Mouse (Mus musculus): ENCODE measurements around the gene Sectm1b. TPM values are rescaled to one million over a fixed set of nuclear protein-coding genes. Genes with fewer than 3 reads are reported as not detected.

Sectm1b gene
- polyA plus RNA-seq, 1 experiment from 2014 or later = not detected

DNA sequence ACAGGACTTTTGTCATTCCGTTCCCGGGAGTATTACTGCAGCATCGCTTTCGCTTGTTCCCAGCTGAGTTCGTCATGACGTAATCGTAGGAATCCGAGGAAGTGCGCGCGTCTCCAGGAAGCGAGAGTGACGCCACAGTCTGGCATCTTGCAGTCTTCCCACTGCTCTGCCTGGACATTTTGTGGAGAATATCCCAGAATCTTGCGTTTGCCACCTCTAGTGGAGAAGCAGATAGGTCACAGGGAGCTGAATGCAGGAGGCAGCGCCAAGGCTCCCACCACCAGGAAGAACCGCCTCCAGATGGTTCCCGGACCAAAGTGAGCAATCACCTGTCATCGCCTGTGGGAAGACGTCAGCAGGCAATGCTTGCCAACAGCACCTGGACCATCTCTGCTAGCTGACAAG is 48.5 kb downstream of the Sectm1b start:
- no peaks in the 10 kb centered on the region for H3K36me3 ChIP-seq

GRCm38 (mm10) chr11:121013656-121014055 is 49.7 kb downstream of the Sectm1b start:
- Histone ChIP-seq H3K27me3 (peaks cover 4% of the 10 kb centered on the region; the same call in 1 of the 2 replicates), H3K9me3 (no peaks in the 10 kb centered on the region), H3K9ac (replicated peaks) (no peak overlapping the region), H3K4me3 (no peak overlapping the region), H3K36me3 (no peaks in the 10 kb centered on the region), H3K4me2 (replicated peaks) (no peak overlapping the region), H3K4me1 (no peaks in the 10 kb centered on the region), H3K27ac (replicated peaks) (no peak overlapping the region)
- ATAC-seq (ENCODE audit: low FRiP score, low read depth) = no peak
- 87% methylated on average over 7 of the region's 7 CpGs for WGBS

More for the DNA sequence above, 48.5 kb downstream of the Sectm1b start:
- 65% methylated on average over 19 of the region's 19 CpGs for WGBS
- H3K27me3 ChIP-seq = peaks cover 4% of the 10 kb centered on the region; the same call in 1 of the 2 replicates
- no peak overlapping the region for H3K27ac ChIP-seq (replicated peaks)
- no peaks in the 10 kb centered on the region for H3K4me1 ChIP-seq
- H3K4me2 ChIP-seq (replicated peaks) = peak overlapping the region; percentile 32; the same call in 1 of the 2 replicates
- H3K9me3 ChIP-seq = no peaks in the 10 kb centered on the region
- H3K9ac ChIP-seq (replicated peaks) = no peak overlapping the region
- no peak overlapping the region for H3K4me3 ChIP-seq
- ATAC-seq (ENCODE audit: low FRiP score, low read depth) = no peak

DNA sequence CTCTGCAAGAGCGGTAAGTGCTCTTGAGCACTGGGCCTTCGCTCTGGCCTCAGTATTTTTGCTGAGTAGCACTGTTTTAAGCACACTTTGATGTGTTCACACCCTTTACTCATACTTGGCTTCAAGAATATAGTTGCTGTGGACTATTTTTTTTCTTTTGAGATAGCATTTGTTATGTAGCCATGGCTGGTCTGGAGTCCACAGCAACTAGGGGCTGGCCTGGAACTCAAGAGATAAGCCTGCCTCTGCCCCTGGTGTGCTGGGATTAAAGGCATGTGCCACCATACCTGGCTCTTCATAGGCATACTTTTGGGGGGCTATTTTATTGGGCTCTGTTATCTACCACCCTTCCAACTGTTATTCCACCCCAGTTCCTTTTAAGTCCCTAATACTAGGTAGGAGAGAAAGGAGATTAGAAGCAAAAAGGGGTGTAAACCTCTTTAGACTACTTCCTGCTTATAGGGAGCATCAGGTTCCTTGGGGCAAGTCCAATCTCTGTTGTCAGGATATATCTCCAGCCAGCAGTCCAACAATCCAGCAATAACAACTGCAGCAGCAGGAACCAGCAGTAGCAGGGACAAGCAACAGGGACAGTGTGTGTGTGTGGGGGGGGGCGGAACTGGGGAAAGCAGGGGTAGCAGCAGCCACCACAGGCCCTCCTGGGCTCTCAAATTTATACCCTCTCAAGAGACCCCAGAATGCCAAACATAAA is 53.2 kb downstream of the Sectm1b start:
- Histone ChIP-seq H3K36me3 (no peaks in the 10 kb centered on the region), H3K9me3 (no peaks in the 10 kb centered on the region), H3K27me3 (0 out of 2 replicates have a peak, but pooled peaks cover 4% of the 10 kb centered on the region), H3K4me1 (no peaks in the 10 kb centered on the region), H3K4me3 (no peak overlapping the region), H3K27ac (replicated peaks) (no peak overlapping the region), H3K4me2 (replicated peaks) (no peak overlapping the region), H3K9ac (replicated peaks) (no peak overlapping the region)
- no peak for ATAC-seq (ENCODE audit: low FRiP score, low read depth)
- 88% methylated on average over 3 of the region's 3 CpGs for WGBS

DNA sequence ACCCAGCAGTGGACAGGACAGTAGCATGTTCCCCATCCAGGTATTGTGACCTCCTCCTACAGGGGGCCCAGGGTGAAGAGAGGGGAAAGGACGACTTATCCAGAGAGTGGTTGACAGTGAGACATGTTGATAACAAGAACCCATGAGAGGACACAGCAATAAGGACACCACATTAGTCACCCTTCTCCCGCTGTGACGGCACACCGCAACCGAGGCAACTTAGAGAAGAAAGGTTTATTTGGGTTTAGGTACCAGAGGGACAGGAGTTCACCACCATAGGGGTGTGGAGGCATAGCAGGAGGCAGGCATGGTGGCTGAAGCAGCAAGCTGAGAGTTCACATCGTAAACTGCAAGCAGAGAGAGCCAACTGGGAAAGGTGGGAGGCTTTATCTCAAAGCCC is 57.2 kb downstream of the Sectm1b start:
- Histone ChIP-seq H3K4me3 (no peak overlapping the region), H3K27ac (replicated peaks) (no peak overlapping the region), H3K4me2 (replicated peaks) (no peak overlapping the region), H3K36me3 (no peaks in the 10 kb centered on the region), H3K4me1 (0 out of 2 replicates have a peak, but pooled peaks cover 3% of the 10 kb centered on the region), H3K9ac (replicated peaks) (no peak overlapping the region), H3K9me3 (no peaks in the 10 kb centered on the region), H3K27me3 (no peaks in the 10 kb centered on the region)
- 80% methylated on average over 6 of the region's 6 CpGs for WGBS
- no peak for ATAC-seq (ENCODE audit: low FRiP score, low read depth)

DNA sequence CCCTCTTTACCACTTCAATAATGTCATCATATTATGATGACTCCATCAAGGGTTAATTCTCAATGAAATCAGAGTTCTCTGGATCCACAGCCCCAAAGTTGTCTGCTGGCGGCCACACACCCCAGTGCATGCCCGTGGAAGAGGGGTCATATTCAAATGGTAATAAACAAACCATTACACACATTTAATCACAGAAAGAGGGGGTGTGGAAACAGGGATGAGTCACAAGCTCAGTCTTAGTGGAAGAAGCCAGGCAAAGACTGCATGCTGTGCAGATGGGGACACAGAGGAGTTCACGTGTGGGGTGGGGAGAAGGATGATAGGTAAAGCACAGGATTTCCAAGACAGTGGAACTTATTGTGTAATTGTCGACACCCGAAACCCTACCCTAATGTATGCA is 59.1 kb downstream of the Sectm1b start:
- H3K9ac ChIP-seq (replicated peaks) = no peak overlapping the region
- H3K4me1 ChIP-seq = 0 out of 2 replicates have a peak, but pooled peaks cover 3% of the 10 kb centered on the region
- no peak overlapping the region for H3K4me2 ChIP-seq (replicated peaks)
- no peaks in the 10 kb centered on the region for H3K9me3 ChIP-seq
- no peak overlapping the region for H3K27ac ChIP-seq (replicated peaks)
- no peaks in the 10 kb centered on the region for H3K36me3 ChIP-seq
- 72% methylated on average over 5 of the region's 5 CpGs for WGBS
- no peak overlapping the region for H3K4me3 ChIP-seq
- H3K27me3 ChIP-seq = no peaks in the 10 kb centered on the region
- ATAC-seq (ENCODE audit: low FRiP score, low read depth) = no peak

Other genes starting within 250 kb of the Sectm1b start
- 139 and 140 TPM in 2 replicates for gene Fasn, start 239.0 kb downstream of the Sectm1b start, polyA plus RNA-seq (2016; fragmentation: Nextera tagmentation; extraction: Ambion mirVana)
- gene Ccdc57, start 130.7 kb downstream of the Sectm1b start, polyA plus RNA-seq (2016; fragmentation: Nextera tagmentation; extraction: Ambion mirVana) = 5.9 and 6.3 TPM in 2 replicates
- gene Slc16a3, start 115.1 kb downstream of the Sectm1b start, polyA plus RNA-seq (2016; fragmentation: Nextera tagmentation; extraction: Ambion mirVana) = 27.1 and 29.4 TPM in 2 replicates
- 167 and 170 TPM in 2 replicates for gene Csnk1d, start 72.2 kb downstream of the Sectm1b start, polyA plus RNA-seq (2016; fragmentation: Nextera tagmentation; extraction: Ambion mirVana)
- gene Cd7, start 24.2 kb downstream of the Sectm1b start, polyA plus RNA-seq (2016; fragmentation: Nextera tagmentation; extraction: Ambion mirVana) = not detected in 2 replicates
- not detected in 2 replicates for gene Sectm1a, start 17.7 kb upstream of the Sectm1b start, polyA plus RNA-seq (2016; fragmentation: Nextera tagmentation; extraction: Ambion mirVana)
- not detected in 2 replicates for gene Tex19.2, start 55.1 kb upstream of the Sectm1b start, polyA plus RNA-seq (2016; fragmentation: Nextera tagmentation; extraction: Ambion mirVana)
- gene Tex19.1, start 82.6 kb upstream of the Sectm1b start, polyA plus RNA-seq (2016; fragmentation: Nextera tagmentation; extraction: Ambion mirVana) = not detected in 2 replicates
- 0.10 TPM in 1 of 2 replicates, not detected in the other for gene Uts2r, start 96.7 kb upstream of the Sectm1b start, polyA plus RNA-seq (2016; fragmentation: Nextera tagmentation; extraction: Ambion mirVana)
- gene Hexdc, start 140.9 kb upstream of the Sectm1b start, polyA plus RNA-seq (2016; fragmentation: Nextera tagmentation; extraction: Ambion mirVana) = 11.6 and 11.9 TPM in 2 replicates
- 17.3 and 18.5 TPM in 2 replicates for gene Ogfod3, start 141.1 kb upstream of the Sectm1b start, polyA plus RNA-seq (2016; fragmentation: Nextera tagmentation; extraction: Ambion mirVana)
- gene Cybc1, start 165.8 kb upstream of the Sectm1b start, polyA plus RNA-seq (2016; fragmentation: Nextera tagmentation; extraction: Ambion mirVana) = 38.8 and 41.1 TPM in 2 replicates
- gene Narf, start 173.7 kb upstream of the Sectm1b start, polyA plus RNA-seq (2016; fragmentation: Nextera tagmentation; extraction: Ambion mirVana) = 78.7 and 84.5 TPM in 2 replicates
- gene Foxk2, start 196.4 kb upstream of the Sectm1b start, polyA plus RNA-seq (2016; fragmentation: Nextera tagmentation; extraction: Ambion mirVana) = 11.2 and 11.7 TPM in 2 replicates